Mouse (Mus musculus) thymus, postnatal 10 days (tissue): ENCODE data around the gene Auts2.

ENCODE experiments used
- DNase-seq, 2 experiments: peaks; one replicate each; pipeline ENCODE4 v3.0.0; 2021; ENCODE audit warnings: low spot score in 2 of 2

Gene Auts2

DNA sequence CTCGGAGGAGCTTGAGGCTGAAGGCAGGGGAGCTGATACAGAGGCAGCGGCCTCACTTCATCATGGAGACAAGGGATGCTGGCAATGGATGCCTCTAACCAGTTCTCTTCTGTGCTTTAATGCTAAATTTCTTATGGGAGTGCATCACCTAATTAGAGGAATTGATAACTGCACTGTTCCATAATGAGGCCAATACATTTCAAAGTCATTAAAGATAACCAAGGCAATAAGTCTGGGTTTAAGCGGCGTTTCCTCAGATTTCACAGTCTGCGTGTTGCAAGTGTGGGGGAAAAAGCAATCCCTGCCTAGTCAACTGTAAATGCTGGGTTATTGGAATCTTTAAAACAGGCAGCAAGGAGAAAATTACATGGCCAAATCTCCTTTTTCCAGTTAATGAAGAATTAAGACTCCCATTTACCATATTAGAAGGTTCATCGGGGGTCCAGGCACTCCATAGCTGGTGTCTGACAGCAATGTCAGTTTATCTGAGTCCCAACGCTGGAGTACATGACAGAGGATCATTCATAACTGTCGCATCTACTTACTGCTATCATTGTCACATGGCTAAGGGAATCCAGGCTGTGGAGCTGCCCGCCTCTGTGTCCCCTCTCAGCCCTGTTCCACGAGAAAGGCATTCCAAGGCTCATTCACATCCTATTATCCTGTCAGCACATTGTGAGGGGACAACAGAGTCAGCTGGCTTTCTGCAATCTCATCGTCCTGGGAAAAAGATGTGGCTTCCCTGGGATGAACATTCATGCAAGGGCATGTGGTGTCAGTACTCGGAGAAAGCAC is 623.0 kb downstream of the Auts2 start:
- no peak for DNase-seq

DNA sequence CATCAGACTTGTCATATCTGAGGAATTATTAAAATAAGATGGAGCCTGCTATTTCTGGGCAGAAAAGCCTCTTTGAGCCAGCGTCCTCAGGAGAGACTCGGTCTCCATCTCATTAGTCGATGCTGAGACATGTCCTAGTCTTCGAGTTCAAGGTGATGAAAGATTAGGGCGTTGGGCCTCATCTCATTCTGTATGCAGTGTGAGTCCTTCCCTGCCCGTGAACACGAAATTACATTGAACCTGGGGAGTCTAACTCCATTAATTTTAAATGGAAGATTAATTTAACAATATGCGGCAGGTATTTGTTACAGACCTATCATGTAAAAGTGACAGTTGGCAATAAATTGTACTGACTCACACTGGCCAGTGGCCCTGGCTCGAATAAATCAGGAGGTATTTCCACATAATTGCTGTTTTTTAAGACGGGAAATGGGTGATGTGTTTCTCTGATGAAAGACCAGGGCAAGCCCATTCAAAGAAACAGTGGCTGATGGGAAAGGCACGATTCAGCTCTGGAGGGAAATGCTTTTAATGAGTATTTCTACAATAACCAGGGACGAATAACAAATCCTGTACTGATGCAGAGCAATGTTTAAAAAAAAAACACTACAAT is 626.2 kb downstream of the Auts2 start:
- DNase-seq, result no peak

DNA sequence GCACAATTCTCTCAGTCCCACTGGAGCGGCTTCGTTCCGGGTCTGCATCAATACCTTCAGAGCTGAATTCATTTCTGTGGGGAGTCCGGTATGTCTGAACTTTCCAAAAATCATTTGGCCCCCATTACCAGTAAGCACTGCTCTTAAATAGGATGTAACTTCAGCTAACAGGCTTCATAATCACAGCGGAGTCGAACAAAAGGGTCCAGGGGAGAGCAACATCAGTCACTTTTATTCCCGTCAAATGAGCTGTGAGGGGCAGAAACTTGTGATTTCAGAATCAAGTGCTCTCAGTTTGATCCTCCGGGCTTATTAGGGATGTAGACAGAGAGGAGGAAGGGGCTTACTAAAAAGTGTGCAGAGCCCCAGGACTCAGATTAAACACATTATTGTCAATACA is 629.6 kb downstream of the Auts2 start:
- DNase-seq, result no peak

DNA sequence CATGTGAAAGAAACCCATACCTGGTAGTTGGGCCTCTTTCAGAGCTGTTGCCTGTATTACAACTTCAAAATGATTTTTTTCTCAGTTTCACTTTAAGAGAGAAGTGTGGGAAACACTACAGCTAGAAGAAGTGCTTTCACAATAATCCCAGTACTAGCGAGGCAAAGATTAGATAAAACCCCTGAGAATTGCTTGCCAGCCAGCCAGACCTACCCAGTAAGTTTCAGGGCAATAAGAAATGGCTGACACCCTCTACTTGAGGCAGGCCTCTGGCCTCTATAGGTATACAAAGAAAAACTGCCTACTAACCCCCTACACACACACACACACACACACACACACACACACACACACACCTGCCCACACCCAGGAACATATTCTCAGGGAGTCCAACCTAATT is 630.2 kb downstream of the Auts2 start:
- DNase-seq, result no peak

DNA sequence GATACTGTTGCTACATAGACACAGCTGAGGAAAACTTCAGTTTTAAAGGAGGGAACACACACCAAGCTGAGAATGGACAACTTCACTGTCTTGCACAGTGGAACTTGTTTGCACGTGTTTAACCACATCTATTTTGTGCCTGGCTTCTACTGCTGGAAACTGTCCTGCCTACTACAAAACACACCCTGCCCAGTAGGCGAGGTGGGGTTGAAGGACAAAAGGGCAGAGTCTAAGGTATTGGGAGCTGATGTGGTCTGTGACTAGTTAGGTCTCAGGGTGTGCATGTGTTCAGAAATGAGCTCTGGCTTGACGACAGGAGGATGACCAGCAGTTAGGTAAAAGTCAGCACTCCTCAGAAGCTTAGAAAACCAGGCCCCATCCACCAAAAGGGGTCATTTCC is 636.8 kb downstream of the Auts2 start:
- DNase-seq, result no peak

DNA sequence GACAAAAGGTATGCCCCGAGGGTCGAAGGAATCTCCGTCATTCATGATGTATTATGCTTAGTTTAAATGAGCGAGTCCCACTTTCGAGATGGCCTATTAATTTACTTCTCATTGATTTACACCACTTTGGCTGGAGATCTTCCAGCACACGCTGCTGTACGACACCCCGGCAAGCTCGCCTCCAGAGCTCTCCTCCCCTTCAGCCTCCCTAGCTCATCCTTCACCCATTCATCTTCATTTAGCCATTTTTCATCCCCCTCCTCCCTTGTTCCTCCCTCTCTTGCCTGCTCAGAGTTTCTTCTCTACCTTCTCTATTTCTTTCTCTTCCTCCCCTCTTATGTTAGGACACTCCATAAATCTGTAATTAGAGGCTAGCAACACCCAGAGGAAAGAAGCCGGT is 638.7 kb downstream of the Auts2 start:
- DNase-seq, result no peak

DNA sequence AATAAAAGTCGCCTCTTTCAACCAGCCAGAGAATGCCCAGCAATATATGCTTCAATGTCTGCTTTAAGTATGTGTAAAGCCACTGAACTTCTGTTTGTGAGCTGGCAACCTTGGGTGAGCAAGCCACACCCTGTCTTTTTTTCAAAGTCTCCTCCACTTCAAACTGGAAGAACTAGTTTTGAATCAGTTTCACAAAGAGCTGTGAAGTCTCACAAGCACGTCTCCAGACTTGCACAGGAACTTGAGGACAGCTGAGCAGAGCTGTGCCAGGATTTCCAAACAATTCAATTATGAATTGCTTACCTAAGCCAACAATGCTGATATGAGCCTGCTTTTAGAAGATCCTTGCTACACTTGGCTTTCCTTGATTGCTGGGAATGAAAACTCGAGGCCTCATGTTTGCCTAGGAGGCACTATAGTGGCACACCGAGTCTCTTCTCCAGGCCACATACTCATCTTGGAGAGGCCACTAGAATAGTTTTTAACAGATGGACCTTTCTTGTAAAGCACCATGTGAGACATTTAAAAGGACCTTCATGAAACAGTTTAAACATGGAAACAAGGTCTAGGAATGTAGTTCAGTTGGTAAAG is 645.0 kb downstream of the Auts2 start:
- DNase-seq, result no peak

DNA sequence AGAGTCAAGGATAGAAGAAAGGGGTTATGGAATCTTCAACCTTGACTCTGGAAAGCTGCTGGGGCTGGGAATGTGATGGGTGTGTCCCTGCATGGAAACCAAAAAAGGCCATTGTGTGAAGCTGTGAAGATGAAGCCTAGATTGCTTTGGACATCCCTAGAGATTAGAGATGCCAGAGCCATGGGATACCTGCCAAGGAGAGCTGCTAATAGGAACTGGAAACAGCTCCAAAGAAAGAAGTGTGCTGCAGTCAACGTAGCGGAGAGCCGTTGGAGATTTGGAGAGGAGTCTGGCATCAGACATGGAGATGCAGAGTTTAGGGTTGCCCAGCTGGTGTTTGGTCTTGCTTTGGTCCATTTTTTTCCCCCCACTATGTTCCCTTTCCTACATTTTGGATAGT is 656.5 kb downstream of the Auts2 start:
- no peak for DNase-seq

DNA sequence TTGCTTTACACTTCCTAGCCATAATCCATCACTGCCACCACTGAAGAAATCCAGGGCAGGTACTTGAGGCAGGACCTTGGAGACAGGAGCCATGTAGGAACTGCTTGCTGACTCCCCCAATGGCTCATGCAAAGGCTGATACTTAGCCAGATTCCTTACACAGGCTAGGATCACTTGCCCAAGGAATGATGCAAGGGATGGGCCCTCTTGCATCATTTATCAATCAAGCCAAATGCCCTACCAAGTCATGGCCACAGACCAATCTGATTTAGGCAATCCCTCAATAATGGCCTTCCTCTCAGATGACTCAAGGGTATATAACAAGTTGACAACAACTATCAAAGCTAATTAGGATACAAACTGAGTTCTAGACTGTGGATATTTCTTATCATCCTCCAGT is 666.6 kb downstream of the Auts2 start:
- no peak for DNase-seq

DNA sequence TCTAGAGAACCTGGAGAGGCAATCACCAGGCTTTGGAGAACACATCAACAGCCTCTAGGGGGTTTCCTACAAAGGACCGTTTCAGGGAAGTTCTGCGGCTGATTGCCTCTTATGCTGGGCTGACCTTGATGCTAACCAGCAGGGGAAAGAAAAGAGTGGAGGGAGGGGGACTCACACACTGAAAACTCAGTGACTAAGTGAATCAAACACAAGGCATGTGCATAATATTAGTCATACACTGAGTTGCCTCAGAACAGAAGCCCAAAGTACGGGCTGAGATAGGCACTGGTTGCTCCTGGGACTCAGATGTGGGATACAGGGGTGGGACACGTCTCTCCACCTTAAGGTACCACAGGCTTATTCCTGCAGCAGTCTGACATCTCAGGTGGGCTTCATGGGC is 667.2 kb downstream of the Auts2 start:
- DNase-seq, result no peak

DNA sequence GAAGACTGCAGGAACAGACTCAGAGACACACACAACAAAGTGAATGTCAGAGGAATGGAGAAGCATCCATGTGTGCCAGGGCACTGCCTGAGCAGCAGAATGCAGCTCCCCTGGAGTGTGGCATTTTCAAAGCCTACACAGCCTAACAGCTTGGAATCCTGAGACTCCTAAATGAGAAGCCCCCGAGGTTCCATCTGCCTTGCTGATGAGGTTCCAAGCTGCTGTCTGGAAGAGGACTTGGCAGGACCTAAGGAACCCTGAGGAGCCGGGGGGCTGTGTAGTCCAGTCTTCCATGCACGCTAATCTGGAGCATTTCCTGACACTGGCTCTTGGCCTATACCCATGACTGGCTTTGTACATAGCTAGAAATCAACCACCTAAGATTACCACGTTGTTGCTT is 670.0 kb downstream of the Auts2 start:
- no peak for DNase-seq

DNA sequence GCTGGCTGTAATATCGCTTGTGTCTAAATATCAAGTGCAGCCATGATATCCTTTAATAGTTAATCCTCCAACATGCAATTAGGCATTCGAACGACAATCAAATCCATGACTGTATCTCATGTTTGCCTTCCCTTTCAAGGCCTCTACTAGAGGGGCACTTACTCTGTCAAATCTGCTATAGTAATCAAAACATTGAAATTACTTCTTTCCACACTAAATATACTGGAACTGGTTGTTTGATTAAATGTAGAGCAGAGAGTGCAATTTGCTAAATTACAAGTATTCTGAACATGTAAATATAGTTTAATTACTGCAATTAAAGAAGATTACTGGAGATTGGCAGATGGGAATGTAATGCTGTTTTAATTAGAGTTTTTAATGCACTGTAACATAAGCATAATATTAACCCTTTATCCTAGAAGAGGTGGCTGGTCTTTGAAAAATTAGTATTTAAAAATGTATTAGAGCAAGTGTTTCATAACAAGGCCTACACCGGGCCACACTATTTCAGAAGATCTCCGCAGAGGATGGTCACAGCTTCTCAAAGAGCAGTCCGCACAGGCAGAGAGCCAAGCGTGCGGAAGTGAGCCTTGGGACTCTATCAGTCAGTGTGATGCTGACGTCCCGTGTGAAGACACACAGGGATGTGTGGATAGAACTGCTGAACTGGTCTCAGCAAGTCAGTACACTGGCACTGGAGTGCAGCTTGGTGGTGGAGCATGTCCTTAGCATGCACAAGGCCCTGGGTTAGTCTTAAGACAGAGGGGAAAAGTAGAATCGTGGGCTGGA is 673.2 kb downstream of the Auts2 start:
- DNase-seq, result no peak

DNA sequence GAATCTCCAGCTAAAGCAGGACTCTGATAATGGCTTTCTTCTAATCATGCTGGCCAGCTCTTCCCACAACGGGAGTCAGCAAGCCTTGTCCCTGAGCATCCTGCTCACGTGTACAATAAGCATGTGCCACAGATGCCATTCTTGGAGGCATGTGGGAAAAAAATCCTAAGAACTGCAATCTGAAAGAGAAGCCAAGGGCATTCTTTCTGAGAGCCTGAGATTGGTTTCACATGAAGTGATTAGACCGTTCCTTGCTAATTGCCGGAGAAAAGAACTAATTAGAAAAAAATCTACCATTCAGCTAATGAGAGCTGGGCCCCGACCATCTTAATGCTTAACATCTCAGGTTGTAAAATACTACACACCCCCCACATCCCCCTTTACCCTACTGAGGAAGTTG is 677.9 kb downstream of the Auts2 start:
- no peak for DNase-seq

DNA sequence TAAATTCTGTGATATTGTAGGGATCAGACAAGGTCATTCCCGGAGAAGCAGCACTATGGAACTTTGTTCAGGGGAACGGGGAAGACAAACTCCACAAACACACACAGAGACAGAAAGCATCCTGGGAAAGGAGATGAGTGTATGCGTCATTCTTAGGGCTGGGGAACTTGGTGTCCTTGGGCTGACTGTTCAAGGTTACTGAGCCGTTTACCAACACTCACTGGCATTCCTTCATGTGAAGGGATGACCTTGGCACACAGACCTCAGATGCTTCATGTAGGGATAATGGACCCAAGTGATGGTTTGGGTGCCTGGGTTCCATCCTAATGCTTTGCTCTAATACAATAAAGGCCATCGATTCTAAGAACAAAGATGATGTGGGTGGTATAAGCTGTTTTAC is 685.2 kb downstream of the Auts2 start:
- no peak for DNase-seq

DNA sequence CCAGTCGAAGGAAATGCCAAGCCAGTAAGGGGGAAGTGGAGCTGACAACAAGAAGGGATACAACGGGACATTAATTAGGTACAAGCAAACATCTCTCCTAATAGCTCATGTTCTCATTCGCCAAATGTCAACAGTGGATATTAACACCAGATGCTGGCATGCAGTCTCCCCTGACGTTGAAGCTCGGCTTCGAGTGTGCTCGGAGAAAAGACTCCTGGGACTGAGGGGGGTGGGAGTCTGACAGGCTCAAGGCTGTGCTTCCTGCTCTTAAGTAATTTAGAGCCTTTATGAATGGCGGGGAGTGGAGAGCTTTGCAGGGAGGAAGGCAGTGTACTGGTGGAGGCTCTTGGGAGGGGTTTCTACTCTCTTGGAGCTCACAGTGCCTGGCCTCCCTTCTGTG is 687.8 kb downstream of the Auts2 start:
- no peak for DNase-seq

DNA sequence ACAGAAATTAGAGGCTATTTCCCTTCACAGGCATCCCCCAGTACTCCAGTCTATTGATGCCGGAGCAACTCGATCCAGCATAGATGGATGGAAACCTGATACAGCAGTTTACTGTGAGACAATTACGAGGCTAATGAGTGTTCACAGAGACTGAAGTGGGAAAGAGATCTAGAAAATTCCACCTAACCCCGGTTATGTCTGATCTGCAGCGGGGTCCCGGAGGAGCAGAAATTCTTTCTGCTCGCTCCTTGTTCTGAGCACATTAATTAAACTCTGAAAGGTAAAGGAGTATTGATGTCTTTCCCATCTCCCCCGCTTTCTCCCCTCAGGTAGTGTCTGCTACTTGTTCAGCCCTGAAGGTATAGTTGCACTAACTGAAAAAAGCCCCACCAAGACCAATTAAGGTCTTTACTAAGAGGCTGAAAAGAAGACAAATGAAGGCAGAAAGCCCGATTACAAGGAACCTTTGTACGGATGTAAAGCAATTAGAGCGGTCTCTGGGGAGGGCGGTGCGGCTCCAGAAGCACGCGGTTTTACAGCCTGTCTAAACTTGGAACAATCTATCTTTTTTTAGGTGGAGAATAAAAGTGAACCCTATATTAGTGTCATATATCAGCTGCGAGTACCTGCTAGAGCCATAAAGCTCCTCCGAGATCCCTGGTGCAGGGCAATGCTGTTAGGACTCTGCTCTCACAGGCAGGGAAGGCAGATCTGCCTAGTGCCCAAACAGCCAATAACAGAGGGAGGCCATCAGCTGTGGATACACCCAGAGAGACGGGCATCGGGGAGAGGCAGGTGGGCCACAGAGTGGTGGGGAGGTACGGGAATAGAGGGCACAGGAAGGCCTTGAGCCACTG is 691.3 kb downstream of the Auts2 start:
- no peak for DNase-seq

DNA sequence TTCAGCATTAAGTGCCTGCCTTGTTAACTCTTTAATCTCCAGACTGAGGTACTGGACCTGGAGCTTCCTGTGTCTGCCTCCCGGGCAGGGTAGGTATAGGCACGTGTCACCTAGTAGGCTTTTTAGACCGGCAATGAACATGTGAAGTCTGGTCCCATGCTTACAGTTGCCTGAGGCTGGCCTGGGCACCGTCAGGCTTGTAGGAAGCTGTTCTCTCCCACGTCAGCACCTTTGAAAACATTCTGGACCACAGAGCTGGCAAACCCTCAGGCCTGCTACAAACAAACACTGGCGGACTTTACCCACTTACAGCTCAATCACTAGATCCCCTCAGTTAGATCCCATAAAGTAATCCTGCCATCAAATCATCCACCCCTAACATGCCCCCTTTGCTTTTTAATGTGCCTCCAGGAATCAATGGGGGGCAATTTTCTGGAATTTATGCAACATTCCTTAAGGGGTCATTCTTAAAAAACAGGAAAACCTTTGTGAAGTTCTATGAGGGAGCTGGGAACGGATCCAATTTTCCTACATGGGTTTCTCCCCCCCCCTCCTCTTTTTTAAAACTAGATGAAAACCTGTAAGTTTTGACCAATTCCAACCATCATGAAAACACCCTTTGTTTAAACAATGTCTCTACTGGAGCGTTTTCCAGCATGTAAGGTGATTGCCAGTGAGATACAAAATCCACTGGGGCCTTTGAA is 692.4 kb downstream of the Auts2 start:
- no peak for DNase-seq

DNA sequence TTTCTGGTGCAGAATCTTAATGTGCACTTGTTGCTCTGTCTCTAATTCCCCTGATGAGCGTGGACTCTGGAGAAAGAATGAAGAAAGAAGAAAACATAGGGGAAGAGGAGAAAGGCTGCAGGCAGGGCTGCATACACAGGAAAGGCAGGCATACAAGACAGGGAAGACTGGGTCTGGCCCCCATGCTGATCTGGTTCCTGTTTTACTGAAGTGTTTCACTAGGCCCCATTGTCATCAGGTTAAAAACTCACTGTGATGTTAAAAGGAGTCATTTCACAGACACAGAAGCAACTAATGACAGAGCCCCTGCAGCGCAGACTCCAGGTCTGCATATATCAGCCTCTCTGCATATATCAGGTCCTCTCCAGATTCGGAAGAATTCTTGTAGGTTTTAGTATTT is 693.5 kb downstream of the Auts2 start:
- DNase-seq, result no peak

DNA sequence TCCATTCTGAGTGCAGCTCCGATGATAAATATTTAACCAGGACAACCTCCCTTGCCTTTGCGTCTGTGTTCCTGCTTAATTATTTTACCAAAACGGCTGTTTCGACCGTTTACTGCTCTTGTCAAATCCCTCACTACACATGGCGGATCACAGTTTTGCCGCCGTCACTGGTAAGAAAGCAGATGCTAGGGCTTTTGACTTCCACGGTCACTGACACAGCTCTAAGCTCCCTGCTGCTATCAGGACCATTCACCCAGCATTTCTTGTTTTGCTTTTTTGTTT is 698.7 kb downstream of the Auts2 start:
- DNase-seq, result no peak

DNA sequence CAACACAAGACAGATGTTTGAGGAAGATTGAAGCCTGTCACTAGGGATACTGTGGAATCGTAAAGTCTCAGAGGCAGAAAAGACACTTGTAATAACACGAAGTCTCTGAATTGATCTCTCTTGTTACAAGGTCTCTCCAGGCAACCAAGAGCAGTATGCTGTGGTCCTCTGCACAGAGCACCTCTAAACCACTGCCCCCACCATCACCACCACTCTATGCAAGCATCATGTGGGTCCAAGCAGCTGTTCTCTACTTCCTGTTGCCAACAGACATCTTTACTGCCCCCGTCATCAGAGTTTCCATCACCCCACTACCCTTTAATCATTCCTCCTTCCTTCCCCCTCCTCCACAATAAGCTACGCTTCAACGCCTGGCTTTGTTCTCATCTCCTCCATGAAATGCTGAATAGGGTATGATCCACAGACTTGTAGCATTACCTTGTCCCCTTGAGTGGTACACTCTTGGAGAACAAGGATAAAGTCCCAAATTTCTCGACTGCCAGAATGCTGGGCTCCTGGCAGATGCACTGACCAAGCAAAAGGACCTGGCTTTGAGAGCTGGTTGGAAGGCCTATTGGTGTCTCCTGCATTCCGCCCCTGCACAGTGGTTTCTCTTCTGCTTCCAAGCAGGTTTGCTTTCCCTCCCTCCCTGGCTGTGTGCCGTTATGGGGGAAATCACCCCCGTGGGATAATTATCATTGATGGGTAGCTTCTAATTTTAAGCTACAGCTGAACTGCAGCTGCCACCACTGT is 699.2 kb downstream of the Auts2 start:
- DNase-seq, result no peak
